Mouse (Mus musculus): ENCODE results near the gene Reps1. TPM values are rescaled to one million over a fixed set of nuclear protein-coding genes. Genes with fewer than 3 reads are reported as not detected.

Reps1 gene
- polyA plus RNA-seq, 1 experiment from 2014 or later, result 10.0 TPM

Other genes with a start within 250 kb of the Reps1 start
- gene Heca, start 107.8 kb upstream of the Reps1 start, polyA plus RNA-seq (2015; fragmentation: Nextera tagmentation; extraction: Ambion mirVana), result 2.9 and 5.2 TPM in 2 replicates
- 102 and 111 TPM in 2 replicates for gene Abracl, start 32.6 kb upstream of the Reps1 start, polyA plus RNA-seq (2015; fragmentation: Nextera tagmentation; extraction: Ambion mirVana)
- 0.35 and 0.39 TPM in 2 replicates for gene Ect2l, start 155.0 kb downstream of the Reps1 start, polyA plus RNA-seq (2015; fragmentation: Nextera tagmentation; extraction: Ambion mirVana)
- gene Ccdc28a, start 179.1 kb downstream of the Reps1 start, polyA plus RNA-seq (2015; fragmentation: Nextera tagmentation; extraction: Ambion mirVana), result 16.2 and 16.9 TPM in 2 replicates